Mouse (Mus musculus): ENCODE measurements at regions not wholly inside any gene's neighbourhood (a gene's known extent, or its start where the extent isn't known, plus 50 kb on each side); places are given as distances from the start of the nearest gene placed in this dataset.

DNA sequence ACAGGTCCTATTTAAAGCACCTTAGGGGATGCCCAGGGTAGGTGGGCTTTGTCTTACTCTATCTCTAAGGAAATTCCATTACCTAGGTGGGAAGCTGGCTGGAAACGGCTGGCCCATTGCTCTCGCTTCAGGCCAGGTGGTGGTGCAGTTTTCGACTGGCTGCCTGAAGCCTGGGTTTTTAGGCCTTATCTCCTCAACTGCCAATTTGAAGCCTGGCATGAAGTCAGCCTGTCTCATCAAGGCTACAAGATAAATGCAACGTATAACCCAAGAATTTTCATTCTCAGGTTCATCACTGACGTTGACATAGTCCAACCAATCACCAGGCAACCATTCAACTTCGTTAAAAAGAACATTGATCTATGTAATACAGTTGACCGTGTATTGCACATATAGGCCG, 417.3 kb upstream of the Gm6657 start:
- TF ChIP-seq CTCF (IDR thresholded peaks at IDR 0.05) (no peak), POLR2A (IDR thresholded peaks at IDR 0.05; ENCODE audit: insufficient read depth, low read depth, low read length) (no peak)

All from heart, adult 2 months (tissue).